Mouse (Mus musculus) bone marrow, adult 2 months (tissue): ENCODE data around the gene Scoc.

Experiments
- CTCF ChIP-seq: fragments of 200-500 bp; IDR thresholded peaks from 2 replicates; pipeline ENCODE4 v1.5.1; 2011; ENCODE audit warnings: low read length, control low read depth; ENCODE audit not compliant: control insufficient read depth, insufficient read depth
- POLR2A ChIP-seq: fragments of 200-500 bp; IDR thresholded peaks from 2 replicates; pipeline ENCODE4 v1.6.1; 2011; ENCODE audit warnings: low read depth, mild to moderate bottlenecking, control low read depth, low read length, borderline replicate concordance; ENCODE audit not compliant: control insufficient read depth

GRCm38 (mm10) chr8:83459606-83460005 lies 1.4 kb upstream of the Scoc start:
- TF ChIP-seq CTCF (no peak), POLR2A (no peak)
